22 mouse cellular contexts compared by ENCODE assay signal in genomic region chr4:129971989-129972388, GRCm38 (mm10). TPM values are rescaled to one million over a fixed set of nuclear protein-coding genes. Genes with fewer than 3 reads are reported as not detected.
DNase-seq lines count a peak whose midpoint lies in the region; TF ChIP-seq lines count a peak whose summit lies in the region.
"Had no signal": no experiment of that assay in that cellular context is flagged by ENCODE, and none has a peak within 500 bp of the region (broad histone marks: within the 10 kb centered on the region; RNA-seq: fewer than 3 reads in every experiment).

No protein-coding gene starts in this region.

- DNase-seq in cerebellum, postnatal 14 days = peak; percentile 70
- DNase-seq in cerebellum, adult 18-20 months = no peak
- DNase-seq in heart, postnatal 14 days = peak; percentile 44 to 48
- DNase-seq in heart, adult 2 months = no peak
- DNase-seq in left cerebral cortex, postnatal 4 days = peak; percentile 75
- DNase-seq in left cerebral cortex, postnatal 36 days (ENCODE audit: low spot score in 2 of 2) = no peak
- peak; percentile 35 for DNase-seq in ZHBTc4 (ENCODE audit: low read depth, low spot score)
- no peak for DNase-seq in thymus, postnatal 36 days
- DNase-seq: cerebellum, adult 11 months; gastrocnemius, postnatal 25 days; layer of hippocampus, adult 9-11 months; liver; lung, adult 2 months; retina, postnatal 1 day; thymus, adult 2 months had no signal

- H3K36me3 ChIP-seq in heart, adult 2 months (ENCODE audit: control insufficient read depth, insufficient read depth, low read length) = no peaks in the 10 kb centered on the region
- H3K36me3 ChIP-seq: heart, embryonic 13.5 days; kidney, embryonic 15.5 days; neural tube, embryonic 15.5 days had no signal

- intact Hi-C loops in heart, postnatal 14 days (cut with DNase I) = no loop called here
- intact Hi-C loops in heart, adult 2 months (cut with DNase I) = no loop called here
- intact Hi-C loops in left cerebral cortex, postnatal 4 days (cut with DNase I) = no loop called here
- intact Hi-C loops in left cerebral cortex, postnatal 36 days (cut with DNase I) = loop anchor here (10.0 kb wide), 1 partner anchor 1883 kb away; no protein-coding TSS in a partner anchor

- H3K27me3 ChIP-seq in heart, adult 2 months (ENCODE audit: control insufficient read depth, insufficient read depth, low read length) = no peaks in the 10 kb centered on the region
- H3K27me3 ChIP-seq: Patski had no signal

- H3K4me1 ChIP-seq in heart, adult 2 months (ENCODE audit: control insufficient read depth, insufficient read depth, low read length) = no peaks in the 10 kb centered on the region
- H3K4me1 ChIP-seq: megakaryocyte, embryonic 14.5 days had no signal

- no peak for TF ChIP-seq EP300 in heart, adult 2 months (IDR thresholded peaks at IDR 0.05; ENCODE audit: insufficient read depth, low read depth, low read length)

- H3K79me2 ChIP-seq in heart, adult 2 months (replicated peaks; ENCODE audit: control insufficient read depth, insufficient read depth, low read length) = no peaks in the 10 kb centered on the region

- 15% methylated on average over 7 of the region's 7 CpGs for WGBS in heart, adult 2 months

- H3K4me3 ChIP-seq in heart, adult 2 months = no peak overlapping the region
- H3K4me3 ChIP-seq: heart, embryonic 13.5 days; kidney, embryonic 15.5 days; megakaryocyte, embryonic 14.5 days; neural tube, embryonic 15.5 days had no signal

- no peak for TF ChIP-seq POLR2A in heart, adult 2 months (IDR thresholded peaks at IDR 0.05; ENCODE audit: insufficient read depth, low read depth, low read length)

- no peak overlapping the region for H3K9ac ChIP-seq in heart, adult 2 months (ENCODE audit: low read depth, low read length)
- H3K9ac ChIP-seq: heart, embryonic 13.5 days; kidney, embryonic 15.5 days; neural tube, embryonic 15.5 days had no signal

- H3K27ac ChIP-seq in heart, adult 2 months = no peak overlapping the region
- H3K27ac ChIP-seq: heart, embryonic 13.5 days; kidney, embryonic 15.5 days; neural tube, embryonic 15.5 days had no signal

- TF ChIP-seq CTCF in heart, adult 2 months (IDR thresholded peaks at IDR 0.05) = no peak

RNA-seq across cellular contexts. Expression of gene Adgrb2, which starts 12.7 kb away (rescaled TPM):
- total RNA-seq in heart, postnatal 14 days (2021) = 1 to 10 TPM; 2.2 to 2.3 TPM
- 1 to 10 TPM; 1.8 to 2.0 TPM for total RNA-seq in heart, adult 2 months (2021)
- 2.5 and 4.8 TPM in 2 replicates for polyA plus RNA-seq in heart, adult 2 months (2012; rRNA removed)
- 100 to 1,000 TPM; 235 to 263 TPM for total RNA-seq in left cerebral cortex, postnatal 4 days (2021)
- total RNA-seq in left cerebral cortex, postnatal 36 days (2021) = 100 to 1,000 TPM; 401 TPM

RNA-seq across cellular contexts. Expression of gene Spocd1, which starts 42.9 kb away (rescaled TPM):
- total RNA-seq in heart, postnatal 14 days (2021) = not detected
- total RNA-seq in heart, adult 2 months (2021) = under 1 TPM in 1 of 2 experiments, not detected in 1; 0.07 TPM
- polyA plus RNA-seq in heart, adult 2 months (2012; rRNA removed) = not detected in 2 replicates
- total RNA-seq in left cerebral cortex, postnatal 4 days (2021) = under 1 TPM in 1 of 2 experiments, not detected in 1; 0.24 TPM
- total RNA-seq in left cerebral cortex, postnatal 36 days (2021) = under 1 TPM; 0.22 to 0.48 TPM
- total RNA-seq: gastrocnemius, postnatal 25 days had no signal
- polyA plus RNA-seq: inflammation-experienced regulatory T-cells, adult 6 months; kidney, embryonic 15.5 days; lung, adult 2 months; stomach, embryonic 14.5 days had no signal

Comparison
In these comparisons a context has a peak if more than half of its experiments do, and no peak if none do; other contexts are left out.
1. DNase-seq: peak in cerebellum, postnatal 14 days (2 of 2), heart, postnatal 14 days (2 of 2), left cerebral cortex, postnatal 4 days (single experiment) and ZHBTc4 (single experiment); none in cerebellum, adult 18-20 months (0 of 2), heart, adult 2 months (0 of 2), left cerebral cortex, postnatal 36 days (0 of 2) and thymus, postnatal 36 days (0 of 2).
2. RNA of gene Adgrb2, which starts 12.7 kb away (total RNA-seq): 401 TPM in left cerebral cortex, postnatal 36 days and 235 to 263 TPM in left cerebral cortex, postnatal 4 days; 2.2 to 2.3 TPM in heart, postnatal 14 days and 1.8 to 2.0 TPM in heart, adult 2 months; every median in the first group is over 10 times any median in the second.